Mouse (Mus musculus) lung, embryonic 16.5 days (tissue): Measurements from ENCODE around the gene G2e3. TPM values are rescaled to one million over a fixed set of nuclear protein-coding genes. Genes with fewer than 3 reads are reported as not detected.

ENCODE experiments used
- polyA plus RNA-seq: library from polyadenylated mRNA; unstranded; fragments of >200 nt; fragmentation: Nextera tagmentation; extraction: Ambion mirVana; gene quantifications from 2 replicates; pipeline ENCODE4 v1.2.1, GENCODE M21; 2015

G2e3 gene
- polyA plus RNA-seq, 1 experiment from 2014 or later = 39.1 TPM

Other genes with a start within 250 kb of the G2e3 start
- 79.3 TPM in 2 replicates for gene Scfd1, start 29.4 kb downstream of the G2e3 start, polyA plus RNA-seq
- gene Coch, start 245.3 kb downstream of the G2e3 start, polyA plus RNA-seq = 0.55 and 0.74 TPM in 2 replicates